Mouse (Mus musculus) layer of hippocampus, postnatal 25 days (tissue): Measurements from ENCODE around the gene Cyp4a30b. TPM values are rescaled to one million over a fixed set of nuclear protein-coding genes. Genes with fewer than 3 reads are reported as not detected.
"Not testable (repeated sequence)": the region's sequence is repeated elsewhere in the genome, so short reads cannot be mapped to it uniquely, and the experiment has no call there.

Experiments used
- DNase-seq, 2 experiments: peaks; one replicate each; pipeline ENCODE4 v3.0.0; 2022; ENCODE audit warnings: mixed read lengths in 2 of 2, low spot score in 1 of 2; ENCODE audit errors: extremely low spot score in 1 of 2
- total RNA-seq, 2 experiments: library from RNA; stranded (reverse); gene quantifications; 2 replicates each; pipeline ENCODE4 v1.2.3; 2021

Gene Cyp4a30b
- not detected for total RNA-seq

GRCm38 (mm10) chr4:115452304-115452703 lies at the start of gene Cyp4a30b:
TSS of gene Cyp4a30b (plus strand) at chr4:115452604.
- DNase-seq, result no peak

DNA sequence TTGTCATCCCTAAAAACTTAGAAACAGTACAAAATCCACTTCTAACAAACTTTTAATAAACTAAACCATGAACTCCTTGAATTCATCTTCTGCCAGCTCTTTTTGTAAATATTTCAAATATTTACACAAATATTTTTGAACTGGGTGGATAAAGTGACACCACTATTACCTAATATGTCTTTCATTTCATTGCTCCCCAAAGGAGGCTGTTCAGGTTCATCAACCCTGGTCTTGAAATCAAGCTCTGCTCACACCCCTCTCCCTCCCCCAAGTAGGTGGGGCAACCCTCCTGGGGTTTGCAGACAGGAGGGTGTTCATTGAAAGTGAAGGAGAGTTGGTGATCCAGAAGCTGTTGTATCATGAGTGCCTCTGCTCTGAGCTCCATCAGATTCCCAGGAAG lies 41.1 kb upstream of the Cyp4a30b start, which contains the start of gene Cyp4a12b:
Gene Cyp4a12b (plus strand): TSS at position 301 of the 400 bp plus-strand sequence.
- DNase-seq, result not testable (repeated sequence)

- no peak for DNase-seq
Measured at GRCm38 (mm10) chr4:115450577-115451137, 1.7 kb upstream of the Cyp4a30b start.

DNA sequence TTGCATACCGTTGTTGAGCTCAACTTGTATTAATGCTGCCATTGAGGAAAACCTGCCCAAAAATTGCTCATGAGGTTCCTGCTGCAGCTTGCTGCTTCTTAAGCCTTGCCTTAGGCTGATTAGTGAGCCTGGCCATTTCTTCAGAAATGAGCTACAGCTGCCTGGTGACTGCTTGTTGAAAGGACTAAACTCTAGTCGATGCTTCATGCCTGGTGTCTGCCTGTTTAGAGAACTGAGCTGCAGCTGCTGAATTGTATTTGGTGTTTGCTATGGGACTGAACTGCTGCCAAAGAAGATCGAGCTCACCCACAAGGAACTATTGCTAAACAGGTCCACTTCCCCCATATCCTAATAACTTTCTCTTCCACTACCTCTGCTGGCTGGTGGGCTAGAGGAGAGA lies 21.2 kb downstream of the Cyp4a30b start:
- DNase-seq, result not testable (repeated sequence)

GRCm38 (mm10) chr4:115476051-115476450 lies 23.6 kb downstream of the Cyp4a30b start:
- not testable (repeated sequence) for DNase-seq

DNA sequence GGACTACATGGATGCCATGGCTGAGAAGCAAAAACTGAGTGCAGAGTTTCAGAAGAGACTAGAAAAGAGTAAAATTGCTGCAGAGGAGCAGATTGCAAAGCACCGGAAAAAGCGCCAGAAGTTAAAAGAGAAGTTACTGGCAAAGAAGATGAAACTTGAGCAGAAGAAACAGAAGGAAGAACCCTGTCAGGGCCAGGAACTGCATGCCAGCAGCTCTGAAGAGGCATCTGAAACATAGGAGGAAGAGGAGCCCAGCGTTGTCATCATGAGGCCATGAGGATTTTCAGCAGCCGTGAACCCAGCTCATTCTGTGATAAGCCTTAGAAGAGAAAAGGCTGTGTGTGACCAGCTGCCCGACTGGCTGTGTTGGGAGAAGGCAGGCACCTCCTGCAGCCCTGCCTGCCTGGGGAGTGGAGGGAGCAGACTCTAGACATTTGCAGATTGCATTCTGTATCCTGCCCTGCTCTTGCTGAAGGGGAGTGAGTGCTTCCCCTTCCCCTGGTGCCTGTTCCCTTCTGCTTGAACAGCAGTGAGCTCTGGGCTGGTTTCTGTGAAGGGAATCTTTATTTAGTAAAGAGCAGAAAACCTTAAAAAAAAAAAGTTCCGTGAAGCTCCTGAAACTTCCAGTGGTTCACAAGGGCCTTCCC lies 28.7 kb downstream of the Cyp4a30b start:
- no peak for DNase-seq

GRCm38 (mm10) chr4:115496001-115496400 lies 43.6 kb downstream of the Cyp4a30b start, which contains the start of gene Cyp4a14:
TSS of gene Cyp4a14 (minus strand) at chr4:115496142.
- no peak for DNase-seq

- no peak for DNase-seq
Measured at GRCm38 (mm10) chr4:115497466-115497865, 45.1 kb downstream of the Cyp4a30b start.

DNA sequence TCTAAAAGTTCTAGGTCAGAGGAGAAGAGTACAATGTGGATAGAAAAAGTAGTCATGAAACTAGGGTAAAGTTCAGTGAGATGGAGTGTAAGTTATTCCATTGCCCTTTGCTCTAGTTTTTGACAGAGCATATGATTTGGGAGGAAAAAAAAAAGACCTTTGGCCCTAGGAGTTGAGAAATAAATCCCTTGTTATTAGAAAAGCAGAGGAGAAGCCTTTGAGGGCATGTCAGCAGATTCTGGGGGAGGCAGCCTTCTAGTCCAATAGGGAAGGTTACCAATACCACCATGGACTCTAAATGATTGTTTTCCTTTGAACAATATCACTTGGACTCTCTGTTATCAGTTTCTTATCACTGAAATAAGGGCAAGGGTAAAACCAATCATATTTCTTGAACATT lies 61.6 kb downstream of the Cyp4a30b start:
- DNase-seq, result not testable (repeated sequence)

DNA sequence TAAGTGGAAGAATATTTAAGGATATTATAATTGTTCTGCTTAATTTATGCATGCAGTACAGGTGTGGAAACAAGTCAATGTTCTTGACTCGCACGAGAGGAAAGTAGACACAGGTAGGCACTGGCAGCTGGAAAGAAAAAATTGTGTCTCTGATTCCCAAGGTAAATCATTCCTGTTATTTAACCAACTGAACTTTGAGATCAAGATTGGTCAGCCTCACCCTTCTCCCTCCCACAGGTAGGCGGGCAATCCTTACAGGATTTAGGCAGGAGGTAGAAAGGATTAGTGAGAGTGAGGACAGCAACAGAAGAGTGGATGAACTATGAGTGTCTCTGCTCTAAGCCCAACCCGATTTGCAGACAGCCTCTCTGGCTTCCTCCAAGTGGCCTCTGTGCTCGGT lies 65.6 kb downstream of the Cyp4a30b start, which contains the start of gene Cyp4a10:
Gene Cyp4a10 (plus strand): TSS at position 265 of the 400 bp plus-strand sequence.
- not testable (repeated sequence) for DNase-seq

DNA sequence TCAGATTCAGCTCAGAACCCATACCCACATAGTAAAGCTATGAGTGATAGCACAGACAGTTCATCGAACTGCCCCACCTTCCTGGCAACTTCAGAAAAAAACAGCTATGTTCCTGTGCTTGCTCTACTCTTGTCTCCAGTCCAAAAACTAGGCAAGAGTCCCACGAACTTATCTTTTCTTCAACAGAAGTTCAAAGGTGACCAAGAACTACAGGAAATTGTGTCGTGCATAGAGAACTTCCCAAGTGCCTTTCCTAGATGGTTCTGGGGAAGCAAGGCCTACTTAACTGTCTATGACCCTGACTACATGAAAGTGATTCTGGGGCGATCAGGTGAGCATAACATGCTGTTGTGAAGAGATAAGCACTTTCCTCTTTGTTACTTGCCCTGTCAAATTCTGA lies 67.0 kb downstream of the Cyp4a30b start:
- DNase-seq, result no peak

Other genes with a start within 250 kb of the Cyp4a30b start
- not detected for gene Cyp4a29, start 210.5 kb upstream of the Cyp4a30b start, total RNA-seq
- gene Cyp4a12a, start 153.6 kb upstream of the Cyp4a30b start, total RNA-seq, result not detected
- gene Cyp4a12b, start 41.0 kb upstream of the Cyp4a30b start, total RNA-seq, result not detected
- not detected for gene Cyp4a14, start 43.5 kb downstream of the Cyp4a30b start, total RNA-seq
- not detected for gene Cyp4a10, start 65.7 kb downstream of the Cyp4a30b start, total RNA-seq
- gene Cyp4a31, start 111.0 kb downstream of the Cyp4a30b start, total RNA-seq, result not detected
- not detected for gene Cyp4a32, start 148.4 kb downstream of the Cyp4a30b start, total RNA-seq
- gene Cyp4b1, start 195.1 kb downstream of the Cyp4a30b start, total RNA-seq, result 1 to 10 TPM in 1 of 2 experiments, under 1 TPM in 1; 0.87 to 1.4 TPM